Mouse (Mus musculus): Measurements from ENCODE around the gene Sp100. TPM values are rescaled to one million over a fixed set of nuclear protein-coding genes. Genes with fewer than 3 reads are reported as not detected.

The Sp100 gene
- polyA plus RNA-seq, 1 experiment from 2014 or later, result 3.0 TPM

DNA sequence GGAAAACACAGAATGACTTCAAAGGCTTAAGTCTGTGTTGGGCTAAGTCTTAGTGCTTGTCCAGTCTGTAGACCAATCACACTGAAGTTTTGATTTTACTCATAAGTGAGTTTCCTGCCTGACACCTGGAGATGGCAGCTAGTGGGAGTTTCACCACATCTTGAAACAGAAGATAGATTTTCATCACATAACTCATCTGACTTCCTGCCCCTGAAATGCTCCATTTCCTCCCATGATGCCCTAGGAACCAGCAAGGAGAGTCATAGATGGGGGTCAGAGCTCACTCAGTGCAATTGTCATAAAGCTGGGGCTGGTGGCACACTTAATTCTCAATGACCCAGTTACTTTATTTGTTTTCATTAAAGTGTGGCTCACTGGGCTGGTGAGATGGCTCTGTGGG, 90.0 kb downstream of the Sp100 start:
- Histone ChIP-seq H3K4me3 (replicated peaks; ENCODE audit: low read length) (no peak overlapping the region), H3K36me3 (ENCODE audit: control insufficient read depth, insufficient read depth, low read length) (no peaks in the 10 kb centered on the region), H3K9ac (ENCODE audit: low read length) (no peak overlapping the region), H3K27me3 (ENCODE audit: control insufficient read depth, insufficient read depth, low read length) (no peaks in the 10 kb centered on the region), H3K9me3 (replicated peaks; ENCODE audit: control insufficient read depth, low read length) (no peaks in the 10 kb centered on the region), H3K27ac (ENCODE audit: low read length) (no peak overlapping the region), H3K4me2 (ENCODE audit: low read depth, low read length) (no peak overlapping the region), H3K4me1 (ENCODE audit: control insufficient read depth, insufficient read depth, low read length) (no peaks in the 10 kb centered on the region; the same call in 1 of the 2 replicates)
- no peak for ATAC-seq (ENCODE audit: insufficient read depth, low FRiP score)

- Histone ChIP-seq H3K9me3 (replicated peaks; ENCODE audit: control insufficient read depth, low read length) (no peaks in the 10 kb centered on the region), H3K4me3 (replicated peaks; ENCODE audit: low read length) (no peak overlapping the region), H3K4me2 (ENCODE audit: low read depth, low read length) (no peak overlapping the region), H3K4me1 (ENCODE audit: control insufficient read depth, insufficient read depth, low read length) (no peaks in the 10 kb centered on the region; the same call in 1 of the 2 replicates), H3K27me3 (ENCODE audit: control insufficient read depth, insufficient read depth, low read length) (no peaks in the 10 kb centered on the region), H3K9ac (ENCODE audit: low read length) (no peak overlapping the region), H3K27ac (ENCODE audit: low read length) (no peak overlapping the region), H3K36me3 (ENCODE audit: control insufficient read depth, insufficient read depth, low read length) (no peaks in the 10 kb centered on the region)
- ATAC-seq (ENCODE audit: insufficient read depth, low FRiP score), result no peak
- 64% methylated on average over 6 of the region's 6 CpGs for WGBS
Measured at GRCm38 (mm10) chr1:85740923-85741322, 91.1 kb downstream of the Sp100 start.

DNA sequence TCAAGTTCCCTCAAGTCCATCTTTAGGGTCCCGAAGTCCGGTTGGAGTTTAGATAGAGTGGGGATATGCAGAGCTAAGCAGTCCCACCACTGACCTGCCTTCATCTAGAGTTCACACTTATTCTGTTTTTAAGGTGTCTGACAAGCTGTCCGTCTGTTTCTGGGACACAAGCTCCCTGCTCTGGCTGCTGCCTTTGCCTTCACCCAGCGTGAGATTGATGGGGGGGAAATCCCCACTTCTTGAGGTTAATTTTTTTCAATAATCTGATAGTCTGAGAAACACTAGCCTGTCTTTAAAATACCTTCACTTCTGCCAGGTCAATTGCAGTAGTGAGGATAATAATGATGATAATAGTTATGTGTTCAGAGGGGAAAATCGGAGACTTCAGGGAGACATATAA, 92.5 kb downstream of the Sp100 start:
- Histone ChIP-seq H3K4me2 (ENCODE audit: low read depth, low read length) (no peak overlapping the region), H3K9me3 (replicated peaks; ENCODE audit: control insufficient read depth, low read length) (no peaks in the 10 kb centered on the region), H3K4me3 (replicated peaks; ENCODE audit: low read length) (no peak overlapping the region), H3K27ac (ENCODE audit: low read length) (no peak overlapping the region), H3K36me3 (ENCODE audit: control insufficient read depth, insufficient read depth, low read length) (no peaks in the 10 kb centered on the region), H3K9ac (ENCODE audit: low read length) (no peak overlapping the region), H3K27me3 (ENCODE audit: control insufficient read depth, insufficient read depth, low read length) (no peaks in the 10 kb centered on the region), H3K4me1 (ENCODE audit: control insufficient read depth, insufficient read depth, low read length) (no peaks in the 10 kb centered on the region; the same call in 1 of the 2 replicates)
- WGBS, result 70% methylated on average over 5 of the region's 5 CpGs
- ATAC-seq (ENCODE audit: insufficient read depth, low FRiP score), result no peak

DNA sequence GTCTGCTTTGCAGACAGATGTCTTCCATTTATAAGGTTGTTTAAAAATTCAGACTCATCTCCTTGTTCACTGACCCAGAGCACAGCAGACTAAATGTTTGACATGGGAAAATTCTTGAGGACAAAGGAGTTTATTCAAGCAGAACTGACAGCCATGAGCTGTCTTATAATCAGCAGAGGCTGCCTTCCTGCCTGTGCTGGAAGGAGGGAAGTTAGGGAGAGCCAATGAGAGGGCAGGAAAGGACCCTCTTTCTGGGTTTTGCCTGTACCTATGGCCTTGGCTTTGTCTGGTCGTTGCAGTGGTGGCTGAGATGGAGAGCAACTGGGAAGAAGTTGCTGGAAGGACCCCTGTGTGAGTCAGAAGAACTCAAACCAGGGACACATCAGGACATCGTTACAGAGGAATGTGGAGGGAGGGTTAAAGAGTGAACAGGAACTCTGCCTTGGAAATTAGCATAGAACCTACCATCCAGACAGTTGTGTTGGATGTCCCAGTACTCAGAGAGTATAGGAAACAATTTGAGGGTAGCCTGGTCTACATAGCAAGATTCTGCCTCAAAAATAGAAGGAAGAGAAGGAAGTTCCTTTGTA, 93.2 kb downstream of the Sp100 start:
- ATAC-seq (ENCODE audit: insufficient read depth, low FRiP score), result no peak
- no peak overlapping the region for H3K4me2 ChIP-seq (ENCODE audit: low read depth, low read length)
- WGBS, result 23% methylated on average over 2 of the region's 2 CpGs
- H3K36me3 ChIP-seq (ENCODE audit: control insufficient read depth, insufficient read depth, low read length), result no peaks in the 10 kb centered on the region
- no peak overlapping the region for H3K27ac ChIP-seq (ENCODE audit: low read length)
- no peak overlapping the region for H3K4me3 ChIP-seq (replicated peaks; ENCODE audit: low read length)
- H3K27me3 ChIP-seq (ENCODE audit: control insufficient read depth, insufficient read depth, low read length), result no peaks in the 10 kb centered on the region
- no peaks in the 10 kb centered on the region; the same call in 1 of the 2 replicates for H3K4me1 ChIP-seq (ENCODE audit: control insufficient read depth, insufficient read depth, low read length)
- no peaks in the 10 kb centered on the region for H3K9me3 ChIP-seq (replicated peaks; ENCODE audit: control insufficient read depth, low read length)
- no peak overlapping the region for H3K9ac ChIP-seq (ENCODE audit: low read length)

- Histone ChIP-seq H3K9ac (ENCODE audit: low read length) (no peak overlapping the region), H3K4me2 (ENCODE audit: low read depth, low read length) (no peak overlapping the region), H3K27ac (ENCODE audit: low read length) (no peak overlapping the region), H3K36me3 (ENCODE audit: control insufficient read depth, insufficient read depth, low read length) (no peaks in the 10 kb centered on the region), H3K27me3 (ENCODE audit: control insufficient read depth, insufficient read depth, low read length) (no peaks in the 10 kb centered on the region), H3K4me1 (ENCODE audit: control insufficient read depth, insufficient read depth, low read length) (no peaks in the 10 kb centered on the region; the same call in 1 of the 2 replicates), H3K9me3 (replicated peaks; ENCODE audit: control insufficient read depth, low read length) (no peaks in the 10 kb centered on the region), H3K4me3 (replicated peaks; ENCODE audit: low read length) (no peak overlapping the region)
- no peak for ATAC-seq (ENCODE audit: insufficient read depth, low FRiP score)
- WGBS, result 71% methylated on average over 3 of the region's 3 CpGs
Measured at GRCm38 (mm10) chr1:85744539-85744938, 94.8 kb downstream of the Sp100 start.

DNA sequence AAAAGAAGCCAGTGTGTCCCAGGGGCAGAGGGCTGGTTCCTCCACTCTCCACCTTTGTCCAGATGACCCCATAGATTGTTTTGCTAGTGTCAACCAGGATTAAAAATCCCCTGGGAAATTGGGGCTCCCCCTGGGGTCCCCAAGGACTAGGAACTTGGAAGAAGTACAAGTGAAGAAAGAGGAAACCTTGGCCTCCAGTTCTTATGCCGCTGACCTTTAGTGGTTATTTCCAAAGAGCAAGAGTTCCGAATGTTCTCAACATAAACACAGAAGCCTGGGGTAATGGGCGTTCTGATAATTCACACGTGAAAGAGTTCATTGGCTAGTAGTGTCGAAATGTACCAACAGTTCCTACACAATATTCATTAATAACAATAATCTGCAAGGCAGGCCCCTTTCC, 96.7 kb downstream of the Sp100 start:
- ATAC-seq (ENCODE audit: insufficient read depth, low FRiP score), result no peak
- Histone ChIP-seq H3K36me3 (ENCODE audit: control insufficient read depth, insufficient read depth, low read length) (no peaks in the 10 kb centered on the region), H3K4me1 (ENCODE audit: control insufficient read depth, insufficient read depth, low read length) (peaks cover 3% of the 10 kb centered on the region; the same call in 1 of the 2 replicates), H3K27ac (ENCODE audit: low read length) (no peak overlapping the region), H3K9ac (ENCODE audit: low read length) (no peak overlapping the region), H3K4me2 (ENCODE audit: low read depth, low read length) (no peak overlapping the region), H3K4me3 (replicated peaks; ENCODE audit: low read length) (no peak overlapping the region), H3K9me3 (replicated peaks; ENCODE audit: control insufficient read depth, low read length) (no peaks in the 10 kb centered on the region), H3K27me3 (ENCODE audit: control insufficient read depth, insufficient read depth, low read length) (no peaks in the 10 kb centered on the region)
- WGBS, result 72% methylated on average over 5 of the region's 5 CpGs

- H3K9me3 ChIP-seq (replicated peaks; ENCODE audit: control insufficient read depth, low read length), result no peaks in the 10 kb centered on the region
- peaks cover 6% of the 10 kb centered on the region; the same call in 1 of the 2 replicates for H3K4me1 ChIP-seq (ENCODE audit: control insufficient read depth, insufficient read depth, low read length)
- no peak overlapping the region for H3K4me3 ChIP-seq (replicated peaks; ENCODE audit: low read length)
- no peaks in the 10 kb centered on the region for H3K36me3 ChIP-seq (ENCODE audit: control insufficient read depth, insufficient read depth, low read length)
- ATAC-seq (ENCODE audit: insufficient read depth, low FRiP score), result no peak
- no peak overlapping the region for H3K4me2 ChIP-seq (ENCODE audit: low read depth, low read length)
- no peak overlapping the region for H3K9ac ChIP-seq (ENCODE audit: low read length)
- H3K27me3 ChIP-seq (ENCODE audit: control insufficient read depth, insufficient read depth, low read length), result no peaks in the 10 kb centered on the region
- H3K27ac ChIP-seq (ENCODE audit: low read length), result no peak overlapping the region
- WGBS, result 83% methylated on average over 2 of the region's 2 CpGs
Measured at GRCm38 (mm10) chr1:85749829-85750228, 100.0 kb downstream of the Sp100 start.

- Histone ChIP-seq H3K4me1 (ENCODE audit: control insufficient read depth, insufficient read depth, low read length) (peaks cover 6% of the 10 kb centered on the region; the same call in 1 of the 2 replicates), H3K36me3 (ENCODE audit: control insufficient read depth, insufficient read depth, low read length) (no peaks in the 10 kb centered on the region), H3K9ac (ENCODE audit: low read length) (no peak overlapping the region), H3K27ac (ENCODE audit: low read length) (no peak overlapping the region), H3K9me3 (replicated peaks; ENCODE audit: control insufficient read depth, low read length) (no peaks in the 10 kb centered on the region), H3K27me3 (ENCODE audit: control insufficient read depth, insufficient read depth, low read length) (no peaks in the 10 kb centered on the region), H3K4me3 (replicated peaks; ENCODE audit: low read length) (no peak overlapping the region), H3K4me2 (ENCODE audit: low read depth, low read length) (no peak overlapping the region)
- ATAC-seq (ENCODE audit: insufficient read depth, low FRiP score), result no peak
- 78% methylated on average over 4 of the region's 4 CpGs for WGBS
Measured at GRCm38 (mm10) chr1:85750650-85751049, 100.9 kb downstream of the Sp100 start.

- Histone ChIP-seq H3K27ac (ENCODE audit: low read length) (no peak overlapping the region), H3K9me3 (replicated peaks; ENCODE audit: control insufficient read depth, low read length) (no peaks in the 10 kb centered on the region), H3K27me3 (ENCODE audit: control insufficient read depth, insufficient read depth, low read length) (no peaks in the 10 kb centered on the region), H3K4me3 (replicated peaks; ENCODE audit: low read length) (no peak overlapping the region), H3K36me3 (ENCODE audit: control insufficient read depth, insufficient read depth, low read length) (no peaks in the 10 kb centered on the region), H3K4me1 (ENCODE audit: control insufficient read depth, insufficient read depth, low read length) (peaks cover 6% of the 10 kb centered on the region; the same call in 1 of the 2 replicates), H3K4me2 (ENCODE audit: low read depth, low read length) (no peak overlapping the region), H3K9ac (ENCODE audit: low read length) (no peak overlapping the region)
- 45% methylated on average over 6 of the region's 6 CpGs for WGBS
- ATAC-seq (ENCODE audit: insufficient read depth, low FRiP score), result peak; percentile 48; the same call in 1 of the 2 replicates
Measured at GRCm38 (mm10) chr1:85751494-85751893, 101.7 kb downstream of the Sp100 start.

All from stomach, embryonic 16.5 days (tissue).